ENCODE assay signal across 8 mouse cellular contexts in the genomic region with DNA sequence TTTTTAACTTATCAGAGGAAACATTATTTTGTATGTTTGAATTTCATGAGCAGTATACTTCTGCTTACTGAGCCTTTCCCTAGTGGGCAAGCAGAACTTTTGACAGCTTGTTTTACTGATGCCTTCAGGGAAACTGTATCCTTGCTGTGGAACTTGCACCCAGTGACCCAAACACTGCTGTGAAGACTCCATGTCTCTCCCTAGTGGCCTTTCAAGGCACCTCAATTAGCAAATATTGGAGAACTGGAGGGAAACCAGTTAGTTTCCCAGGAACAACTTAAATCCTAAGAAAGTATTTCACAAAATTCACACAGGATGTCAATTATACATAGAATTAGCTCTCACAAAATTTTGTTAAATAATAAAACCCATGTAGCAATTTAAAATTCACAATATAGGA. TPM values are rescaled to one million over a fixed set of nuclear protein-coding genes. Genes with fewer than 3 reads are reported as not detected.
A peak's percentile ranks its signal among the peaks of the same experiment; 100 is the strongest.
DNase-seq lines count a peak whose midpoint lies in the region; ATAC-seq and TF ChIP-seq lines count a peak whose summit lies in the region.
"Had no signal": no experiment of that assay in that cellular context is flagged by ENCODE, and none has a peak within 500 bp of the region (broad histone marks: within the 10 kb centered on the region; RNA-seq: fewer than 3 reads in every experiment).

No protein-coding gene starts in this region.

- H3K27me3 ChIP-seq in kidney, adult 2 months (replicated peaks; ENCODE audit: control insufficient read depth, insufficient read depth, low read length): no peaks in the 10 kb centered on the region
- no peaks in the 10 kb centered on the region for H3K27me3 ChIP-seq in kidney, embryonic 14.5 days (ENCODE audit: control insufficient read depth, insufficient read depth, low read length)
- H3K27me3 ChIP-seq in C2C12 (ENCODE audit: control insufficient read depth, insufficient read depth, insufficient read length): no peaks in the 10 kb centered on the region
- H3K27me3 ChIP-seq in heart, embryonic 15.5 days: no peaks in the 10 kb centered on the region

- no peaks in the 10 kb centered on the region for H3K9me3 ChIP-seq in kidney, embryonic 14.5 days (ENCODE audit: control insufficient read depth, low read length)
- no peaks in the 10 kb centered on the region for H3K9me3 ChIP-seq in heart, embryonic 15.5 days (replicated peaks)
- H3K9me3 ChIP-seq: midbrain, embryonic 12.5 days had no signal

- H3K79me3 ChIP-seq in C2C12 (ENCODE audit: low read depth): peaks cover 58% of the 10 kb centered on the region

- H3K9ac ChIP-seq in kidney, embryonic 14.5 days (ENCODE audit: low read depth, low read length): no peak overlapping the region
- no peak overlapping the region for H3K9ac ChIP-seq in heart, embryonic 15.5 days
- H3K9ac ChIP-seq: midbrain, embryonic 12.5 days had no signal

- H3K4me2 ChIP-seq in kidney, embryonic 14.5 days (replicated peaks; ENCODE audit: low read depth, low read length): no peak overlapping the region
- H3K4me2 ChIP-seq in heart, embryonic 15.5 days: peak overlapping the region; percentile 83
- H3K4me2 ChIP-seq: midbrain, embryonic 12.5 days had no signal

- 0 out of 2 replicates have a peak, but pooled peaks cover 3% of the 10 kb centered on the region for H3K4me1 ChIP-seq in kidney, adult 2 months (ENCODE audit: control insufficient read depth, insufficient read depth, low read length)
- H3K4me1 ChIP-seq in kidney, embryonic 14.5 days (ENCODE audit: control insufficient read depth, insufficient read depth, low read length): 0 out of 2 replicates have a peak, but pooled peaks cover 6% of the 10 kb centered on the region
- peaks cover 4% of the 10 kb centered on the region; the same call in 1 of the 2 replicates for H3K4me1 ChIP-seq in heart, embryonic 15.5 days (replicated peaks)

- H3K27ac ChIP-seq in kidney, adult 2 months (ENCODE audit: insufficient read depth, low read depth, low read length): no peak overlapping the region
- no peak overlapping the region for H3K27ac ChIP-seq in kidney, embryonic 14.5 days (ENCODE audit: low read depth, low read length)
- peak overlapping the region; percentile 68 for H3K27ac ChIP-seq in heart, embryonic 15.5 days
- H3K27ac ChIP-seq: midbrain, embryonic 12.5 days had no signal

- intact Hi-C loops in left cerebral cortex, postnatal 36 days (cut with DNase I): loop anchor here (5.0 kb wide), 1 partner anchor 413 kb away; no protein-coding TSS in a partner anchor

- no peak overlapping the region for H3K4me3 ChIP-seq in kidney, adult 2 months (ENCODE audit: insufficient read depth, low read depth, low read length)
- H3K4me3 ChIP-seq in kidney, embryonic 14.5 days (ENCODE audit: low read length): no peak overlapping the region
- H3K4me3 ChIP-seq in C2C12 (ENCODE audit: insufficient read depth, poor library complexity, severe bottlenecking): peak overlapping the region; percentile 23
- no peak overlapping the region for H3K4me3 ChIP-seq in heart, embryonic 15.5 days
- H3K4me3 ChIP-seq: midbrain, embryonic 12.5 days had no signal

- TF ChIP-seq POLR2A in kidney, adult 2 months (IDR thresholded peaks at IDR 0.05; ENCODE audit: low read depth, low read length): no peak

- H3K79me2 ChIP-seq in C2C12 (ENCODE audit: control insufficient read depth, insufficient read depth): peaks cover 75% of the 10 kb centered on the region

- no peak overlapping the region for H3ac ChIP-seq in C2C12 (ENCODE audit: control insufficient read depth, insufficient read length, low read depth)

- peak; percentile 48 for TF ChIP-seq CTCF in kidney, adult 2 months (conservative IDR thresholded peaks at IDR 0.05; ENCODE audit: insufficient read depth, insufficient read length, low read depth, low read length)
- TF ChIP-seq CTCF in C2C12 (IDR thresholded peaks at IDR 0.05; ENCODE audit: control insufficient read depth, insufficient read depth, insufficient read length): peak; percentile 11

- H3K36me3 ChIP-seq in kidney, adult 2 months (ENCODE audit: control insufficient read depth, insufficient read depth, low read length): no peaks in the 10 kb centered on the region
- H3K36me3 ChIP-seq in kidney, embryonic 14.5 days (ENCODE audit: control insufficient read depth, insufficient read depth, low read length): no peaks in the 10 kb centered on the region
- H3K36me3 ChIP-seq in C2C12 (ENCODE audit: control insufficient read depth, insufficient read depth): no peaks in the 10 kb centered on the region
- H3K36me3 ChIP-seq in heart, embryonic 15.5 days: no peaks in the 10 kb centered on the region
- H3K36me3 ChIP-seq: midbrain, embryonic 12.5 days had no signal

- DNase-seq in kidney, adult 2 months: peak; percentile 21
- peak; percentile 75 for DNase-seq in 3T3-L1 (ENCODE audit: low read depth, low spot score)
- no peak for DNase-seq in left cerebral cortex, postnatal 36 days (ENCODE audit: low spot score in 2 of 2)
- no peak for DNase-seq in ovary, postnatal 10 days (ENCODE audit: low spot score)

- no peak for ATAC-seq in kidney, embryonic 14.5 days (ENCODE audit: low FRiP score, low TSS enrichment)
- ATAC-seq in heart, embryonic 15.5 days (replicated peaks; ENCODE audit: insufficient number of reproducible peaks, insufficient read depth, low FRiP score, low read depth): no peak

TF ChIP-seq in C2C12, 6 proteins besides CTCF, POLR2A, EP300 and RAD21:
- TF ChIP-seq MAX (IDR thresholded peaks at IDR 0.05): no peak
- no peak for TF ChIP-seq MYOD1 (IDR thresholded peaks at IDR 0.05; ENCODE audit: control insufficient read depth, insufficient read length, low read depth)
- TF ChIP-seq USF1 (IDR thresholded peaks at IDR 0.05; ENCODE audit: low read depth): no peak
- TF ChIP-seq MYOG (IDR thresholded peaks at IDR 0.05; ENCODE audit: control insufficient read depth, extremely low read depth, insufficient read length): no peak
- no peak for TF ChIP-seq FOSL1 (IDR thresholded peaks at IDR 0.05; ENCODE audit: insufficient read depth, low read length, poor library complexity, severe bottlenecking)
- no peak for TF ChIP-seq CEBPB (IDR thresholded peaks at IDR 0.05; ENCODE audit: low read depth)

RNA-seq across cellular contexts. Expression of gene Vegfc, which starts 2.2 kb away (rescaled TPM):
- polyA plus RNA-seq in kidney, adult 2 months (2012; rRNA removed): 2.0 and 2.3 TPM in 2 replicates
- polyA plus RNA-seq in kidney, embryonic 14.5 days (2014; fragmentation: Nextera tagmentation; extraction: Ambion mirVana): 8.2 and 9.0 TPM in 2 replicates
- polyA plus RNA-seq in C2C12 (2012; fragmentation: generic; extraction: Trizol): 20.4 TPM
- polyA plus RNA-seq in heart, embryonic 15.5 days (2015; fragmentation: Nextera tagmentation; extraction: Ambion mirVana): 11.1 and 11.9 TPM in 2 replicates
- 1 to 10 TPM; 3.8 to 4.0 TPM for total RNA-seq in left cerebral cortex, postnatal 36 days (2021)

Comparison
In these comparisons a context has a peak if more than half of its experiments do, and no peak if none do; other contexts are left out.
1. DNase-seq: peak in kidney, adult 2 months (single experiment) and 3T3-L1 (single experiment); none in left cerebral cortex, postnatal 36 days (0 of 2) and ovary, postnatal 10 days (single experiment).